Mouse (Mus musculus): ENCODE measurements at regions not wholly inside any gene's neighbourhood (a gene's known extent, or its start where the extent isn't known, plus 50 kb on each side); places are given as distances from the start of the nearest gene placed in this dataset.
A peak's percentile ranks its signal among the peaks of the same experiment; 100 is the strongest.
"Not testable (repeated sequence)": the region's sequence is repeated elsewhere in the genome, so short reads cannot be mapped to it uniquely, and the experiment has no call there.

DNA sequence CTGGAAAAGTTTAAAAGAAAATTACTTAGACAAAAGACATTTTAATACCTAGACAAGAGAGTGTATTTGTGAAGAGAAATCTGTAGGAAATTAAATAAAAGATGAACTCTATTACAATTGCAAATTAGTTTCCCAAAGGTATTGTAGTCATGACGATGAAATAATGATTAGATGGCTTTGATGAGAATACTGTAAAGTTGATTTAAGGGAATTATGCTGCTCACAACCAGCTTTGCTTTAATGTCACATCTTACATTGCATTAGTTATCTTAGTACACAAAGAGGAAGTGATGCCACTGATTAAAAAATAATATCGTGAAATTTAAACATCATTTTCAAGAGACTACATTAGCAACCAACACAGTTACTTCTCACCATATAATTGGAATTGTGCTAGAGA, 145.7 kb upstream of the Zfp960 start:
- no peak for DNase-seq (ENCODE audit: extremely low read depth, low read depth, low spot score)

DNA sequence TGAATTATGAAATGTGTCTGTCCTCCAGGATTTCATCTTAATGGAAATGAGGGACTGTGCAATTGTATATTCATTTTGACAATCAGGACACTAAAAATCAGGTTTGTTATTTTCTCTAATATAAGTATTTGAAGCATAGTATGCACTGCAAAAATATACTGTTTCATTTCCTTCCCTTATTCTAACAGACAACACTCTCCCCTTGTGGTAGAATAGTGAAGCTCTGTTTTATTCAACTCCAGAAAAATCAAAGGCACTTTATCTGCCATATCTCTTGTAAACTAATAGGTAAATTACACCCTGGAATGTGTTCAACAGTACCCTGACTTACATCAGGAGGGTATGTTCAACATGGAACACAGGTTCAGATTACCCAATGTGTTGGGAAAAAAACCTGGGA, 137.7 kb upstream of the Zfp960 start:
- no peak for DNase-seq (ENCODE audit: extremely low read depth, low read depth, low spot score)

DNA sequence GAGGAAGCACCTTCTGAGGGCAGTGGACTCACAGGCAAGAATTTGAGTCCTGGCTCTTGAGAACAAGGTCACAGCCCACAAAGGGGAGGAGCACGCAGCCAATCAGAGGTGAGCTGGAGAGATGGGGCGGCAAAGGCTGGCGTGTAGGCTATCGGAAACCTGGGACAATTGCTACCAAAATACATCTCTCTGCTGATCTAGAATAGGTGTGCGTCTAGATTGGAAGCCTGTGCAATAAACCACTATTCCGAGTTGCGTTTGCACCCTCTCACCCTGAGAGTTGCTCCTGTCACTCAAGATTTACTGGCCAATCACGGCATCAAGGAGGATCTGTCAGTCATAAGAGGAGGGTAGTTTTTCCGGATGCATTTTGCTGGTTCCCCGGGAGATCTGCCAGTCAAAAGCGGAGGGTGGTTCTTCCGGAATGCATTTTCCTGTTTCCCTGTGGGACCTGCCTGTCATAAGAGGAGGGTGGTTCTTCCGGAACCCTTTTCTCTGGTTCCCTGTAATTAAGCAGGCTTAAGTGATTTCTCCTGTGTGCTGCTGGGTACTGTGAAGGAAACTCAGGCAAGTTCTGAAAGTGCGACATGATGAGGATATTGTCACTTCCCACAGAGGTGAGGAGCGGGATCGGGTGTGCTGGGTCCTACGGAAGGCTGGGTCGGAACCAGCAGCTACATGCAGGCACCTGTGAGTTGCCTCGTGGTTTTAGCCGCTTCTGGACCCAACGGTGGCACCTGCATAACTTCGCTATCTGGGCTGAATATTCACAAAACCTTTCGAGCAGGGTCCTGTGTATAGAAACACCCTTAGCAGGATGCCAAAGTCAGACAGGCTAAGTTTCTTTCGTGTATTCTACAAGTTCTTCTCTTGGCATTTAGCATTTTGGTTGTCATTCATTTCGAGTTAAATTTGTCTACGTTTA, 112.6 kb upstream of the Zfp960 start:
- peak; percentile 86 for DNase-seq (ENCODE audit: extremely low read depth, low read depth, low spot score)

DNA sequence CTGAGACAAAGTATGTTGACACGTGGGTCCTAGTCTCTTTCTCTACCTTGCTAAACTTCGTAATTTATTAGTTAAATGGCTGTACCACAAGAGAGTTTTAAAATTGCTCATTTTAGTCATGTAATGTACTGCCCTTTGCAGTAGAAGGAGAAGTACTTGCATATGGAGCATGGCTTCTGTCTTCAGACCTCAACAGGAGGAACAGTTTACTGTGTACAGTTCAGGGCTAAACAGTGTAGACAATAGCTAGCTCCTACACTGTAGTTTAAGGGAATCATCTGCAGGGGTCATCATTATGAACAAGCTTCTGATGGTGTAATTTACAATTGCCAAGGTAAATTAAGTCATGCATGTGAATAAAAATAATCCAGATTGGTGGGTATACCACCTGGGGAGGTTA, 111.8 kb upstream of the Zfp960 start:
- DNase-seq (ENCODE audit: extremely low read depth, low read depth, low spot score), result not testable (repeated sequence)

DNA sequence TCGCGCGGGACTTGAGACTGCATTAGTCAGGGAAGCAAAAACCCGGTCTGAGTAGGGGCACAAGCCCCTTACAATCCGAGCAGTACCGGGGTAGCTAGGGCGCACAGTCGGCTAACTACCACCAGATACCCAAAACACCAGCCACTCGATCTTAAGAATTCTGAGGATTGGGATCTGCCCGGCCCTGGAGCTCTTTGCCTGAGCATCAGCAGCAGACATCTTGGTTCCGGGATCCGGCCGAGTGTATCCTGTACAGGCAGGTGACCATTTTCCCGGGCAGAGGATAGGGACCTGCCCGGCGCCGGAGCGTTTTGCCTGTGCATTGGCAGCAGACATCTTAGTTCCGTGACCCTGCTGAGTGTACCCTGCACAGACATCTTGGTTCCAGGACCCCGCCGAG, 66.7 kb upstream of the Zfp960 start:
- DNase-seq (ENCODE audit: extremely low read depth, low read depth, low spot score), result not testable (repeated sequence)

DNA sequence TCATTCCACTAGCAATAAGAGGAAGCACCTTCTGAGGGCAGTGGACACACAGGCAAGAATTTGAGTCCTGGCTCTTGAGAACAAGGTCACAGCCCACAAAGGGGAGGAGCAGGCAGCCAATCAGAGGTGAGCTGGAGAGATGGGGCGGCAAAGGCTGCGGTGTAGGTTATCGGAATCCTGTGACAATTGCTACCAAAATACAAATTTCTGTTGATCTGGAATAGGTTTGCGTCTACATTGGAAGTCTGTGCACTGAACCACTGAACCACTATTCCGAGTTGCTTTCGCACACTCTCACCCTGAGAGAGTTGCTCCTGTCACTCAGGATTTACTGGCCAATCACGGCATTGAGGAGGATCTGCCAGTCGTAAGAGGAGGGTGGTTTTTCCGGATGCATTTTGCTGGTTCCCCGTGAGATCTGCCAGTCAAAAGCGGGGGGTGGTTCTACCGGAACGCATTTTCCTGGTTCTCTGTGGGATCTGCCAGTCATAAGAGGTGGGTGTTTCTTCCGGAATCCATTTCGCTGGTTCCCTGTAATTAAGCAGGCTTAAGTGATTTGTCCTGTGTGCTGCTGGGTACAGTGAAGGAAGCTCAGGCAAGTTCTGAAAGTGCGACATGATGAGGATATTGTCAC, 59.2 kb upstream of the Zfp960 start:
- DNase-seq (ENCODE audit: extremely low read depth, low read depth, low spot score), result peak; percentile 76

DNA sequence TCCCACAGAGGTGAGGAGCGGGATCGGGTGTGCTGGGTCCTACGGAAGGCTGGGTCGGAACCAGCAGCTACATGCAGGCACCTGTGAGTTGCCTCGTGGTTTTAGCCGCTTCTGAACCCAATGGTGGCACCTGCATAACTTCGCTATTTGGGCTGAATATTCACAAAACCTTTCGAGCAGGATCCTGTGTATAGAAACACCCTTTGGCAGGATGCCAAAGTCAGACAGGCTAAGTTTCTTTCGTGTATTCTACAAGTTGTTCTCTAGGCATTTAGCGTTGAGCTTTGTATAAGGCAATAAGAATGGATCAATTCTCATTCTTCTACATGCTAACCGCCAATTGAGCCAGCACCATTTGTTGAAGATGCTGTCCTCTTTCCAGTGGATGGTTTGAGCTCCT, 58.6 kb upstream of the Zfp960 start:
- DNase-seq (ENCODE audit: extremely low read depth, low read depth, low spot score), result not testable (repeated sequence)
